Mouse (Mus musculus) lung, postnatal 25 days (tissue): ENCODE measurements around the gene Ehbp1l1.
"Not testable (repeated sequence)": the region's sequence is repeated elsewhere in the genome, so short reads cannot be mapped to it uniquely, and the experiment has no call there.

Source experiments
- DNase-seq: peaks from one replicate; pipeline ENCODE4 v3.0.0; 2022; ENCODE audit warnings: low spot score

Ehbp1l1 gene

DNA sequence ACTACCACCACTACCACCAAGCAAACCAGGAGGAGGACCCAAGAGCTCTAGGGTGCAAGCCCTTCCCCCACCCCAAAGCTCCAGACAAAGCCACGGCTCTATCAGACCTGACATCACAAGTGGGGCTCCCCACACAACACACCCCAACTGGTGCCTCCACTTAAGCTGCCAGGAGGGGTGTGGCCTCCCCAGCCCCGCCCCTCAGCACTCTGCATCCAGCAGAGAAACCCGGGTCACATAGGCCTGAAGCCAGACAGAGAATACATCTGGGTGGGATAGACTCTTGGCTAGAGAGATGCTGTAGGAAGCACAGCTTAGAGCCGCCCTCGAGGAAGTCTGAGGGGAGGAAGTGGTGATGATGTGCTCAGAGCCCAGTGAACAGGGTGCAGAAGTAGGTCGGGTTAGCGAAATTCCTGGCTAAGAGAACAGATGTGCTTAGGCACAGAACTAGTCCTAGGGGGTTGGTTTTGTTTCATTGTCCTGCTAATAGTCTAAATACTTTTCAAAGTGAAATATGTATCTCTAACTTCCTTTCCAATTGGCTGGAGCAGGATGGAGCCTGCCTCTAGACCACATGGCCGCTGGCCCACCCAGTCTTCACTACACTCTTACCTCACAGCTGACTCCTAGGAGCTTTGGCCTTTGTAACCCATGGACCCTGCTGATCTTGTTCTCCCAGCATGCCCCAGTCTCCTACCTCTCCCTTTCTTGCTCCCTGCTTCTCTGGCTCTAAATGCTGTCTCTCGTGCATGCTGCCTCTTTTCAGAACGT lies 21.1 kb downstream of the Ehbp1l1 start:
- no peak for DNase-seq

DNA sequence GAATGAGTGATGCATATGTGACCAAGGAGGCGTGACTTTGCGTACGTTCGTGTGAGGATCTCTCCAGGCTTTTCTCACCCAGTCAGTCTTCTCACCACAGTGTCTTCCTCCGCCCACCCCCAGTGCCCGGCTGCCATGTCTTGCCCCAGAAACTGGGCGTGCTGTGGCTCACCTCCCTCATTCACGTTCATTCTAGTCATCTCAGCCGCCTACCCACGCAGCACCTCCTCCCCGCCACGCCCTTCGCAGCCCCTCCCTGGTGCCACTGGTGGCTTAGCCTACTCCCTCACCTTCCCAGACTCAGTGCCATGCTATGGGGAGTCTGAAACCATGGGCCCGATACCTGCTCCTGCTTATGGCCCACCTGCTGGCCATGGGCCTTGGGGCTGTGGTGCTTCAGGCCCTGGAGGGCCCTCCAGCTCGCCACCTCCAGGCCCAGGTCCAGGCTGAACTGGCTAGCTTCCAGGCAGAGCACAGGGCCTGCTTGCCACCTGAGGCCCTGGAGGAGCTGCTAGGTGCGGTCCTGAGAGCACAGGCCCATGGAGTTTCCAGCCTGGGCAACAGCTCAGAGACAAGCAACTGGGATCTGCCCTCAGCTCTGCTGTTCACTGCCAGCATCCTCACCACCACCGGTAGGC lies 21.8 kb downstream of the Ehbp1l1 start, which contains the start of gene Kcnk7:
Gene Kcnk7, plus strand, starts transcription at position 205 of the 638 bp plus-strand sequence.
- DNase-seq: no peak

DNA sequence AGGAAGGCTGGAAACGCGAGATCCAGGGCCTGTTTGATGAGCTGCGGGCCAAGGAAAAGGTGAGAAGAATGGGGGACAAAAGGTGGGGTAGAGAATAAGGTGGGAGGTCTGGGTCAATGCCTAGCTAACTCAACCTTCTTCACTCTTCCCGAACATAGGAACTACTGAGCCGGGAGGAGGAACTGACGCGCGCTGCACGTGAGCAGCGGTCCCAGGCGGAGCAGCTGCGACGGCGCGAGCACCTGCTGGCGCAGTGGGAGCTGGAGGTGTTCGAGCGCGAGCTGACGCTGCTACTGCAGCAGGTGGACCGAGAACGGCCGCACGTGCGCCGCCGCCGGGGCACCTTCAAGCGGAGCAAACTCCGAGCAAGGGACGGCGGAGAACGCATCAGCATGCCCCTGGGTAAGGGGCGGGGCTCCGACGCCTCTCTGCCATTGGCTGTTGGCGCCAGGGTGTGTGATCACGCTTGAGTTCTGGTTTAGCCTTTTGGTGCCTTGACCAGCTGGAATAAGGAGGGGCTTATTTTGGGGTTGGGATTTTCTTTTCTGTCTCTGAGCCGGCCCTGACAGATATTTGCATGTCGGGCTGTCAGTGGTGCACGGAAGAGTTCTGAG lies 30.2 kb downstream of the Ehbp1l1 start:
- DNase-seq: no peak

DNA sequence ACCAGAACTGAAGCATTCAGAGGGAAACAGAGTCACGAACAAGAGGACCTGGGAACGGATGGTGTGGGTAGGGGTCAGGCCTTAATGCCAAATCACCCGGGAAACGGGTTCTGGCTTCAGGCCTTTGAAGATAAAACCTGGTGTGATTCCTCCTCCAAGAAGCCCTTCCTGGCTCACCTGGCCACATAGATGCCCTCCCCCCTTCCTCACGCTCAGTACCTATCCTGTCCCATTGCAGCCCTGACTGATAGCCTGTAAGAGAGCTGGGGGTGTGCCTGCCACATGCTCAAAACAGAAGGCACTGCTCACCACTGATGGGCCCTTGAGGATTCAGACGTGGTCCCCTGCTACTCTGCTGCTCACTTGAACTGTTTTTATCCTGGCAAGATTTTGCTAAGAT lies 32.3 kb downstream of the Ehbp1l1 start:
- no peak for DNase-seq

DNA sequence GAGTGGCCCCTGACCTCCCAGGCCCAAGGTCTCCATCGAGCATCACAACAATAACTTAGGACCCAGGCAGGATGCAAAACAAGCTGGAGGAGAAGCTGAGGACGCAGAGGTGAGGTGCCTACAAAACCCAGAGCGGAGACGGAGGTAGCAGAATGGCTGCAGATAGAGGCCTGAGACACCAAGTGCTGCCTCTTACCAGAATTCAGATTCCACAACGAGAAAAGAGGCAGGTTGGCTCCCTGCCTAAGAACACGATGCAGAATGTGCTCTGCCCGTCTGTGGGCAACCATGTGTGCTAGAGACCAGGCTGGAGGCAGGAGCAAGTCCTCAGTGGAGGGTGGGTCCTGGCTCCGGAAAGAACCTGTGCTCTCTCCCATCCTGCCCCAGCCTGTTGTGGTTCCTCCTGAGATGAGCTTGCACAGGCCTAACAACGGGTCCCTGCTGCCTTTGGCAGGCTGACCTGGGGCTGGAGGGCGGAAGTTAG lies 33.2 kb downstream of the Ehbp1l1 start:
- no peak for DNase-seq

DNA sequence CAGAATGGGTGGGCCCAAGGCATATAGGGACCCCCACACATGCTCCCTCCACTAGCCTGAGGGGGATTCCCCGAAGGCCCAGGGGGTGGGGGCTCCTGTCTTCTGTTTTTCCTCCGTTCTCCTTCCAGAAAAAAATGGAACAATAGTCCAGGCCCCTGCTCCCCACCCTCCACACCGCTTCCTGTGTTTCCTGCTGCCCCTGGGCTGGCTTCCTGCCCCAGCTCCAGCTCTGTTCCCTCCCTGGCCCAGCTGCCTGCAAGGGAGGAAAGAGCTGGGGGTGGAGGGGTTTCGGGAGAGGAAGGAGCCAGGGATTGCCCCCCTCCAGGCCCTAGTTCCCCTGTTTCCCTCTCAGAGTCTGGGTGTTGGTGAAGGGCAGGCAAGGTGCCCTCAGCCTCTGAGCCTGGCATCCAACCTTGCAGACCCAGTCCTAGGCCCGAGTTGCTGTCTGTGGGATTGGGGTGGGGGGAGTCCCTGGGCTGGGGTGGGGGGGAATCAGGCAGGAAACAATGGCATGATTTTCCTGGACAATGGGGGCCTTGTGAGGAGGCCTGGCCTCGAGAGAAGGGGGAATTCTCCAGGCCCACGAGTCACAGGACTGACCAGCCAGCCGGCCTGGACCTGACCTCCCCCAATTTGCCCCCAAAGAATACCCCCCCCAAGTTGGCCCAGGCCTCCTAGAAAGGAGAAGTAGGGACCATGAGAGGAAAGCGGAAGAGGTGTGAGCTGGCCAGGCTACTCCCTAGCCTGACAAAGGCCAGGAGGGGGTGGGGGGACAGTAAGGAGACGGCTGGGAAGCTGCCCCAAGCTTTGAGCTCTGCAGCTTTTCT lies 33.8 kb downstream of the Ehbp1l1 start:
- DNase-seq: peak; percentile 81

DNA sequence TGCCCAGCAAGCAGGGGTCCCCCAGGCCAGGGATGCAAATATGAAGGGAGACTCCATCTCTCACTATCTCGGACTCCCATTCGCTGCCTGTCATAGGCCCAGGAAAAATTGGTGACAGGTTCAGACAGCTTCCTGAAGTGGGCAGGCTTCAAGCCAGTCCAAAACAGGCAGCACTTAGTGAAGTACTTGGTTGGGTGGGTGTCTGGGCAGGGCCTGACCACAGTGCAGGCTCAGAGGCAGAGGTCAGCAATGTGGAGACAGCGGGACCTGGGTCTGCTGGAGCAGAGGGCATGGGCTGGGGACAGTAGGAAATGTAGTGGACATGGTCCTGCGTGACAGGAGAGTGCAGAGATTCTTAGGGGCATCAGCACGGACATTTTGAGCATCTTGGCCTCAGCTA lies 34.5 kb downstream of the Ehbp1l1 start:
- no peak for DNase-seq

DNA sequence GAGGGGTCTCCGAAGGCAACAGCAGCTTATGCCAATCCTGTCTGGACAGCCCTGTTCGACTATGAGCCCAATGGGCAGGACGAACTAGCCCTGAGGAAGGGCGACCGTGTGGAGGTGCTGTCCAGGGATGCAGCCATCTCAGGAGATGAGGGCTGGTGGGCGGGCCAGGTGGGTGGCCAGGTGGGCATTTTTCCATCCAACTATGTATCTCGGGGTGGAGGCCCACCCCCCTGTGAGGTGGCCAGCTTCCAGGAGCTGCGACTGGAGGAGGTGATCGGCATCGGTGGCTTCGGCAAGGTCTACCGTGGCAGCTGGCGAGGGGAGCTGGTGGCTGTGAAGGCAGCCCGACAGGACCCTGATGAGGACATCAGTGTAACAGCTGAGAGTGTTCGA lies 35.8 kb downstream of the Ehbp1l1 start:
- DNase-seq: no peak

DNA sequence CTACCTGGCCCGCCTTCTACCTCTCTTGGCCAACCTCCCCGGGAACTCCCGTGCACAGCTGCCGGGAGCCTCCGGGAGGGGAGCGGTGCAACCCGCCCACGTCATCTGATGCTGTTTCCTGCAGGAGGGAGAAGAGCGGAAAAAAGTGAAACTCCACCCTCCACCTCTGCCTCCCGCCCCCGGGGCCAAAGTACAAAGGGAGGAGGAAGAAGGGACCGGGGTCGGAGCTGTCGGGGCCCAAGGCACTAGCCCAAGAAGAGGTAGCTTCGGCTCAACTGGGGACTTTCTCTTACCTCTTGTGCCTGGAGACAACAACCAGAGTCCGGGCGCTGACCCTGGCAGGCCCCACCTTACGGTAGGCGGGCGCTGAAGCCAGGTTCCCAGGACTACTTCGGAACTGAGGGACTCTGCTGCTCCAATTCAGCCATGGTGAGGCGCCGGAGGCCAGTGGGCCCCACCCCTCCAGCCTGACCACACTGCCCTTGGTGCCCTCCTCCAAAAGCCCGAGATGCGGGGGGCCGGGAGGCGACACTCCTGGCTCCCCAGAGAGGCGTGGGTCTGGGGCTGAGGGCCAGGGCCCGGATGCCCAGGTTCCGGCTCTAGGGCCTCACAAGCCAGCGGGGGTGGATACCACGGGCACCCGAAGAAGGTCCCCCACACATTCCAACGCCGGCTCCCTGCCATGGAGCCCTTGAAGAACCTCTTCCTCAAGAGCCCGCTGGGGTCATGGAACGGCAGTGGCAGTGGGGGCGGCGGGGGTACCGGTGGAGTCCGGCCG lies 36.4 kb downstream of the Ehbp1l1 start:
- peak; percentile 95 for DNase-seq

GRCm38 (mm10) chr19:5689088-5689428 lies 37.1 kb downstream of the Ehbp1l1 start:
- no peak for DNase-seq

GRCm38 (mm10) chr19:5688200-5689087 lies 37.7 kb downstream of the Ehbp1l1 start, which contains the start of the genes Map3k11 and Pcnx3:
Map3k11 (plus strand) TSS chr19:5688742.
Pcnx3 (minus strand) TSS chr19:5688908.
- peak; percentile 99 for DNase-seq

- no peak for DNase-seq
Observed at GRCm38 (mm10) chr19:5687738-5688137, 38.4 kb downstream of the Ehbp1l1 start.

GRCm38 (mm10) chr19:5686954-5687353 lies 39.2 kb downstream of the Ehbp1l1 start:
- DNase-seq: not testable (repeated sequence)

DNA sequence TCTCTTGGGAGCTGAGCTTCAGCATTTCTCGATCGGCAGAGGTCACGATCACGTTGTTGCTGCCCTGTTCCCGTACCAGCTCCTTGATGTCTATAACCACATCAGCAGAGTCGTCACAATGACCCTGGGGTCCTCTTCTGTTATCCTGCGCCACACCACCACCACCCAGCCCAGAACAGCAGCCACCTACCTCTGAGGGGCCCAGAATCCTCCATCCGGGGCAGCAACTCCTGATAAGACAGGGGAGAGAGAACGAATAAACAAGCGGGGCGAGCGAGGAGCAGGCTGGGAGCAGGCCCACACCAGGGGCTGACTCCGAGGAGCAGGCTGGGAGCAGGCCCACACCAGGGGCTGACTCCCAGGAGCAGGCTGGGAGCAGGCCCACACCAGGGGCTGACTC lies 39.7 kb downstream of the Ehbp1l1 start:
- DNase-seq: no peak

- DNase-seq: no peak
Observed at GRCm38 (mm10) chr19:5685861-5686260, 40.3 kb downstream of the Ehbp1l1 start.

DNA sequence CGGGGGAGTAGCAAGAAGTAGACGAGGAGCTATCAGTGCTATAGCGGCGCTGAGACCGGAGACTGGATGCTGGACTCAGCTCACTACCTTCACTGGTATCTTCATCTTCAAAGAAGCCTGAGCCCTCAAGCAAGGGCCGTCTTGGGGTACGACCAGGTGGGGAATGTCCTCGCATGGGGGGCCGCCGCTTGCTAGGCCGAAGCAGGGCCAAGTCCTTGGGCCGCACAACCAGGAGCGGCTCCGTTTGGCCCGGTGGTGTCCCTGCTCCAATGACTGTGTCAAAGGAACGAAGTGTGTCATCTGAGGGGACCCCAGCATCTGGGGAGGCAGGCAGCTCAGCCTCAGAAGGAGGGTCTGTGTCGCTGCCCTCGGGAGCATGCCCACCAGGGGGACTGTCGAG lies 40.7 kb downstream of the Ehbp1l1 start:
- DNase-seq: no peak

DNA sequence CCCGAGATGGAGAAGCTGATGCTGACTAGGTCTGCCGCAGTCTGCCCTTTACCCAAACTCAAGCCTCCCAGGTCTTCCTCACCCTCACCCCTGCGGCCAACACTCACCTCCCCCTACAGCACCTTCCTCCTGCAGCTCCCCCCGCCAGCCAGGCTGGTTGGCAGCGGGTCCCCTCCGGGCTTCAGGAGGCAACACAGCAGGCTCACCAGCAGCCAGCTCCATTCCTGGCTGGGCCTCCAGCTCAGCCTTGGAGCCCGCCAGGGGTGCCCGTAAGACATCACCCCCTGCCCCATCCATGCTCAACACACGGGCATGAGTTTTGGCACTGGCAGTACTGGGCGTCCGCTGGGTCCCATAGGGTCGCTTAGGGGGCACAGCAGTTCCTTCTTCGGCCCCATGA lies 41.1 kb downstream of the Ehbp1l1 start:
- DNase-seq: no peak

DNA sequence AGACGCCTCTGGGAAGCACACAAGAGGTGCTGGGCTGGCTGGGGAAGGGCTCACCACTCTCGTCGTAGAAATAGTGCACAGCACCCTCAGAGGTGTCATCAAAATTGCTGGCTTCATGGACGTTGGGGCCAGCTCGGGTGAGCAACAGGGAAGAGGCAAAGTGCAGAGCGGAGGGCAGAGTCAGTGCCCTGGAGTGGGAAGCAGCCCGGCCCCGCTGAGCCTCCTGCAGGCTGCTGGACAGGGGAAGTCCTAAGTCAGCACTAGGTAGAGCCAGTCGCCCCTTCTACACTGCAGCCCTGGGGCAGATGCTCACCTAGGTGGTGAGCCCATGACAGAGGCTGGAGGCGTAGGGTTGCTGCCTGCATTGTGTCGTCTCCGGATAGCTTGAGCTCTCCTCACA lies 41.9 kb downstream of the Ehbp1l1 start:
- no peak for DNase-seq

DNA sequence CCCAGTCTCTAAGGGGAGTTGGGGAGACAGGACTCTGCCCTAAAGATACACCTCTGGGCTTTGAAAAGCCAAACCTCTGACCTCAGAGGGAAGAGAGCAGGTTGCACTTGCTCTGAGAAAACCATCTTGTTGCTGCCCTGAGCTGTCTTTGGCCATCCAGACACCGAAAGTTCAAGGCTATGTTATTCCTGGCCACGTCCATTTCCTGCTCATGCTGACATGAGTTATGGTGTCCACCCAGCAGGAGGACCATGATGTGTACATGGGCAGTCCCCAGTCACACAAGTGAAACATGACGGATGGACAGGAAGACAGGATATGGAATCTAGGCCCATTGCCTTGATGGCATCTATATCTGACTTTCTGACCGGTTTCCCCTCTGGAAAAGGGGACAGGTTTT lies 45.7 kb downstream of the Ehbp1l1 start:
- no peak for DNase-seq

- no peak for DNase-seq
Observed at GRCm38 (mm10) chr19:5668372-5668771, 57.7 kb downstream of the Ehbp1l1 start.
